Comparison of ENCODE assay signal across 8 mouse cellular contexts in genomic region chr13:23745381-23746161, GRCm38 (mm10). TPM values are rescaled to one million over a fixed set of nuclear protein-coding genes. Genes with fewer than 3 reads are reported as not detected.
DNase-seq lines count a peak whose midpoint lies in the region; ATAC-seq and TF ChIP-seq lines count a peak whose summit lies in the region.

Hist1h3c (minus strand) TSS chr13:23745602.

- H3K4me1 ChIP-seq in hindbrain, embryonic 15.5 days (replicated peaks), result peaks cover 18% of the 10 kb centered on the region

- peak within 1 kb of the TSS; percentile 98 for H3K27ac ChIP-seq in hindbrain, embryonic 15.5 days (replicated peaks)
- peak within 1 kb of the TSS; percentile 98 for H3K27ac ChIP-seq in left cerebral cortex, adult 2 months

- peak; percentile 68 for ATAC-seq in activated CD4-positive, CD25-positive, alpha-beta regulatory T cell, adult 4 months
- peak; percentile 73 for ATAC-seq in hindbrain, embryonic 15.5 days (ENCODE audit: low FRiP score, low read depth)
- ATAC-seq in megakaryocyte, adult 5-6 weeks (ENCODE audit: poor library complexity, severe bottlenecking), result peak; percentile 55

- intact Hi-C loops in left cerebral cortex, adult 2 months (cut with DNase I), result loop anchor here (2.0 to 10.0 kb wide), 2 partner anchors 163 to 311 kb away; no protein-coding TSS in a partner anchor

- under 1% methylated on average over 27 of the region's 28 CpGs for WGBS in hindbrain, embryonic 15.5 days

- H3K4me3 ChIP-seq in hindbrain, embryonic 15.5 days, result peak within 1 kb of the TSS; percentile 46
- H3K4me3 ChIP-seq in left cerebral cortex, adult 2 months, result peak within 1 kb of the TSS; percentile 55

- peak within 1 kb of the TSS; percentile 44 for H3K9ac ChIP-seq in hindbrain, embryonic 15.5 days

- peak; percentile 5; the same call in 1 of the 2 replicates for TF ChIP-seq CTCF in left cerebral cortex, adult 2 months (IDR thresholded peaks at IDR 0.05)

- DNase-seq in cerebellum, postnatal 36 days, result peak; percentile 83 to 90
- DNase-seq in frontal cortex, postnatal 36 days (ENCODE audit: low spot score in 2 of 2), result peak; percentile 75 to 91
- peak; percentile 81 to 84 for DNase-seq in left cerebral cortex, adult 2 months (ENCODE audit: extremely low spot score in 1 of 2, low spot score in 2 of 2)
- DNase-seq in right cerebral cortex, postnatal 25 days, result peak; percentile 77
- DNase-seq in yolk sac, embryonic 10.5 days (ENCODE audit: low spot score), result peak; percentile 93

- H3K4me2 ChIP-seq in hindbrain, embryonic 15.5 days, result peak within 1 kb of the TSS; percentile 92

- H3K9me3 ChIP-seq in hindbrain, embryonic 15.5 days, result no peaks in the 10 kb centered on the region

- H3K27me3 ChIP-seq in hindbrain, embryonic 15.5 days, result no peaks in the 10 kb centered on the region

- no peaks in the 10 kb centered on the region for H3K36me3 ChIP-seq in hindbrain, embryonic 15.5 days

RNA-seq across cellular contexts. Expression of gene Hist1h3c, which starts in this region (rescaled TPM):
- 1 to 10 TPM in 1 of 2 experiments, not detected in 1; 2.4 TPM for polyA plus RNA-seq in activated CD4-positive, CD25-positive, alpha-beta regulatory T cell, adult 4 months (2017; shearing (Covaris generic))
- polyA plus RNA-seq in hindbrain, embryonic 15.5 days (2015; fragmentation: Nextera tagmentation; extraction: Ambion mirVana), result 1.1 and 1.6 TPM in 2 replicates
- 1 to 10 TPM; 1.0 to 1.3 TPM for total RNA-seq in left cerebral cortex, adult 2 months (2021)
- total RNA-seq in megakaryocyte, adult 5-6 weeks (2015), result 115 and 119 TPM in 2 replicates
- total RNA-seq in megakaryocyte, adult 5-6 weeks (2017), result 508 and 593 TPM in 2 replicates

Comparison
In these comparisons a context has a peak if more than half of its experiments do, and no peak if none do; other contexts are left out.
1. Peak in every context shown above with its lines: DNase-seq, ATAC-seq, H3K4me3 ChIP-seq and H3K27ac ChIP-seq.
2. RNA of gene Hist1h3c (total RNA-seq): 115 to 593 TPM in megakaryocyte, adult 5-6 weeks; 1.0 to 1.3 TPM in left cerebral cortex, adult 2 months; every median in the first group is over 10 times any median in the second.